Mouse (Mus musculus) kidney, postnatal 10 days (tissue): Measurements from ENCODE around the gene Scly.
A peak's percentile ranks its signal among the peaks of the same experiment; 100 is the strongest.

Experiments
- DNase-seq: peaks from one replicate; pipeline ENCODE4 v3.0.0; 2021; ENCODE audit warnings: mixed read lengths

Gene Scly

DNA sequence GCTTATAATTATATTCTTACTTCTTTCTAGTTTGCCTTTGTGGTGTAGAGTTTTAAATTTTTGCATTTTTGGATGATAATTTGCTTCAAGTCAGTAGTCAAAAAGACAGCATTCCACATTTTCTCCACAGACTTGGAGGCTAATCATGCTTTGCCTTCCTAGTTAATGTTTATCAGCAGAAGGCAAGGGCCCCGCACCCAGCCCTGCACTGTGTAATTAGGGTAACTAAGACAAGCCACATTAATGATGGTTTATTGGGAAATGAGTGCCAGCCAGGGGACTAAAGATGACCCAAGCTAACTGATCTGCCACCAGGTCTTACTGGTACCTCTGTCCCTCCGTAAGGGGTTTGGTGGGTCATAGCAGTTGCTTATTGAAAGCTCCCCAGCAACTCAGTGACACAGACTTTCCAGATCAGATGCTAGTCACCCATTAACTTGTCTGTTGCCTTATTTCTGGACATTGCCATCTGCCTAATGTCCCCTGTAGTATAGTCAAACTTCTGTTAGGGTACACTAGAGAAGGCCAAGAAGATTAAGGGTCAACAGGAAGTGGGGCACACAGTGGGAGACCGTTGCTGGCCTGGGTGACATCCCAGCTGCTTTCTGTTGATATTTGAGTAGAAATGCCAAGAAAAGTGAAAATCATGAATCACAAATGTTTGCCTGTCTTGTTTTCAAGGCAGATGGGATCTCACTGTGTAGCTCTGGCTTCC, 3.2 kb downstream of the Scly start:
- DNase-seq, result peak; percentile 59

DNA sequence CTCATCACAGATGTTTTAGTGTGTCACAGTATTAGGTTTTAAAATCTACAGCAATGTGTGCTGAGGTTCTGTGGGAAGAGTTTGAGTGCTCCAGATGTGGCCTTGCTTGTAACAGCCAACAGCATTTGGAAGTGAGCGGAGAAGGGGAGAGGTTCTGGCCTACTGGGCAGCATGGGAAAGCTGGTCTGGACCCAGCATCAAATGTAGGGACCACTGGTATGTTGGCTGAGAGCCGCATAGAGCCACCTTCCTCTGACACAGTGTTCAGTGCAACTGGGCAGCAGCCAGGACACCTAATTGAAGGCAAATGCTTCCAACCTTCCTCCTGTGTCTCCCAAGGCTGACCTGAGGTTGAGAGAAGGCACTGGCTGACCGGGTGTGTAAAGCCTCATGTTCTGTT, 3.9 kb downstream of the Scly start:
- DNase-seq, result no peak

DNA sequence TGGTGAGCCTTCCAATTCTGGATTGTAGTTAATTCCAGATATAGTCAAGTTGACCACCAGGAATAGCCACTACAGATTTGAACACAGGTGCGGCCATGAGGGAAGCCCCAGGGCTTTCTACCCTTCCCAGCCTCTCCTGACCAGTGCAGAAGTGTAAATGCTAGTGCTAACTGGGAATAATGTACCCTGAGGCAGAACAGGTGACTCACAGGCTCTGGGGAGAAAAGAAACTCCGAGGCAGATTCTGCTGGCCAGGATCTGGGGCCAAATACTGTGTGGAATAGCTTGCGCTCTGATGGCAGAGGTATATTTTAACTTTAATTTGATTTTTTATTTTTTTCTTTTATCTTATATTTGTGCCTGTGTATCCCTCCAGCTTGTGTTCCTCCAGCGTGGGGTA, 6.5 kb downstream of the Scly start:
- DNase-seq, result no peak

DNA sequence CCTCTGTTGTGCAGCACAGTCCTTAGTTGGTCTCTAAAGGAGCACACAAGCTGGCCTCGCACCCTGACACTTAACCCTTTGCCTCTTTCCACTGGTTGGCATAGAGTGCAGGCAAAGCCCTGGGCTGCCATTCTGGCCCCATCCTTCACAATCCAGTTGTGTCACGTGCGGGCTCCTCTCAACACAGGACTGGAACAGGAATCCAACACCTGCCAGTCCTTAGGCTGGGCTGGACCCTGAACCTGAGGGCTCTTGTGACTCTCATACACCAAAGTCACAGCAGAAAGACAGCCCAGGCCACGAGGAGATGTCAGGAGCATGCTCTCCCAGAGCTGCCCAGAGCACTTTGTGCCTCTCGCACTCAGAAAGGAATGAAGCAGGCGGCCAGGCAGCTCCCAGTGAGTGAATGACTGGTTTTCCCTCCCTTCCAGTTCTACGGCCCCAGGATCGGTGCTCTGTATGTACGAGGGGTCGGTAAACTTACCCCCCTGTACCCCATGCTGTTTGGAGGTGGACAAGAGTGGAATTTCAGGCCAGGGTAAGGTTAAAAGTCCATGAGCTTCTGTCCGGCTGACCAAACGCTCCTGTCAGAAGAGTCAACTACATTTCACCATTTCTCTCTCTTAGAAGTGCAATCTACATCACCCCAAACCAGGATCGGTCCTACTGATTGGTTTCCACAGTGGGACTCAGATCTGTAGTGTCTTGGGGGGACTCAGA, 11.4 kb downstream of the Scly start:
- no peak for DNase-seq

DNA sequence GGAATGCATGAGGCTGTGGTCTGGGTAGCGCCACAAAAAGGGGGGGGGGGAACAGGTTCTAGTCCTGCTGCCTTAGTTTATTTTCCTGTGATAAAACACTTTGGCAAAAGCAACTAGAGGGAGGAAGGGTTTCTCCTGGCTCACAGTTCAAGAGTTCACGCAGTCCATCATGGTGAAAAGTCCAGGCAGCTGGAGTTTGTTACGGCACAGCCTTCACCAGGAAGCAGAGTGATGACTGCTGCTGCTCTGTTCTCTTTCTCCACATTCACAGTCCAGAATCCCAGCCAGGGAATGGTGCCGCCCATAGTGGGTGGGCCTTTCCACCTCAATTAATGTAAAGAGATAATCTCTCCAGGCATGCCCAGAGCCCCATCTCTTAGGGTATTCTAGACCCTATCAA, 14.1 kb downstream of the Scly start:
- no peak for DNase-seq

DNA sequence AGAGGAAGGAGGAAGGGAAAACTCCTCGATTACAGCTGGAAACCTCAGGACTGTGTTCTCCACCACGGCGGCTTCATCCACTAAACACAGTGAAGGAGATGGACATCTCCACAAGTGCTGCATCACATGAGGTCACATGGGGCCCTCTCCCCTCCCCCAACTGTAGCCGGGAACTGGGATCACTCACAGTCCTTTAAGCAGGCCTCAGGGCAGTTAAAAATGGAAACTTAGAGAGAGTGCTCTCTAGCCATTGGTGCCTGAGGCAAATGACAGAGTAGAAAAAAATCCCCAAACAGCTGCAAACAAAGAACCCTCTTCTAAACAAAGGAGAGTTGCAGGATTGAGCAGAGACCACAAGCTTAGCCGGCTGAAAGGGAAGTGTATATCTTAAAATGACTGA, 15.1 kb downstream of the Scly start:
- no peak for DNase-seq

DNA sequence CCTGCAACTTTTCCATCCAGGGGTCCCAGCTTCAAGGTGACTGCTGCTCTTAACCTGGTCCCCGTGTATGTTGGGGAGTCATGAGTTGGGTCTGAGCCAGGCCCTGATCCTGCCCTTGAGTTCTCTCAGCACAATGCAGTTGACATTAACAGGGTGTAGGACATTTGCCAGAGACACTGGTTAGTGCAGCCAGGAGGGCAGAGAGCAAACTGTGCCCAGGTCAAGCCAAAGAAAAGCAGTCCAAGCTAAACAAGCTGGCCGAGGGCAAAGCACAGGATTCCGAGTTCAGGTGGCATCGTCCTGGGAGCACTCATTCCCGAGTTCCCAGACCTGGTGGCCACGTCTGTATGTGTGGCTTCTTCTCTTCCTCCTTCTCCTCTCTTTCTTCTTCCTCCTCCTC, 19.5 kb downstream of the Scly start:
- no peak for DNase-seq

DNA sequence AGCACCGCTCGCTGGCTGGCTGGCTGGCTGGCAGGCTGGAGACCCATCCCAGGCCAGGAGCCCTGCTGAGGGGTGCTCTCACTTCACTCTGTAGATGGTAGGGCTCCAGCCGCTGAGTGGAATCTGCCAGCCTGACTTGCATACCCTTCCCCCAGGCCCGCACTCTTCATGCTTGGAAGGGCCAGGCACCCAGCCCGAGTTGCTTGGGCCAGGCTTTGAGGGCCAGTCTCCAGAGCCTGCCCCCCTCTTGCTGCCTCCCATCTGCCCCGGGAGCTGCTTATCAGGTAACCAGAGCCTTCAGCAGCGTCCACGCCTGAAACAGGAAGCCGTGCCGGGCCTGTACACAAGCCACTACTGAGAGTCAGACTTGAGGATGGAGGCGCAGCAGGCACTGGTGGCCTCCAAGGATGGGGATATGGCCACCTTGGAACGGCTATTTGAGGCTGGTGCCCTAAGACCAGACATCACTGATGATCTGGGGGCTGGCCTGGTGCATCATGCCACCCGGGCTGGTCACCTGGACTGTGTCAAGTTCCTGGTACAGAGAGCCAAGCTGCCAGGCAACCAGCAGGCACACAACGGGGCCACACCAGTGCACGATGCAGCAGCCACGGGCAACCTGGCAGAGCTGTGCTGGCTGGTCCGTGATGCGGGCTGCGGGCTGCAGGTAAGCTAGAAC, 23.8 kb downstream of the Scly start, which contains the start of gene Espnl:
Espnl (plus strand) TSS at position 316 of the 679 bp plus-strand sequence.
- DNase-seq, result peak; percentile 38

DNA sequence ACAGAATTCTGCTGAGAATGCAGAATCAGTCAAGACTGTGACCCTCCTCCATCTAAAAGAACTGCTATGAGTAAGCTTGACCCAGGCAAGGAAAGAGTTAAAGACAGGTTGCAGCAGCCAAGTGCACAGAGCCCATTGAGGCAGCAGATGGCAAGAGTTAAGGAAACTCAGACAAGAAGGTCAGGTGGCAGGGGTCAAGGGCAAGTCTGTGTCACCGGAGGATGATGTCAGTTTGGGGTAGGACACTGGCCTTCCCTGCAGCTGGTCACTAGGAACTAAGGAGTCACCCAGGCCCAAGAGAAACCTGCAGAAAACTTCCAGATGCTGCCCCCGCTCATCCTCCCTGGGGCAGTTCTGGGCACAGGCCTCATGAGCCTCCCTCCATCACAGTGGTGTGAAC, 26.5 kb downstream of the Scly start:
- DNase-seq, result no peak

DNA sequence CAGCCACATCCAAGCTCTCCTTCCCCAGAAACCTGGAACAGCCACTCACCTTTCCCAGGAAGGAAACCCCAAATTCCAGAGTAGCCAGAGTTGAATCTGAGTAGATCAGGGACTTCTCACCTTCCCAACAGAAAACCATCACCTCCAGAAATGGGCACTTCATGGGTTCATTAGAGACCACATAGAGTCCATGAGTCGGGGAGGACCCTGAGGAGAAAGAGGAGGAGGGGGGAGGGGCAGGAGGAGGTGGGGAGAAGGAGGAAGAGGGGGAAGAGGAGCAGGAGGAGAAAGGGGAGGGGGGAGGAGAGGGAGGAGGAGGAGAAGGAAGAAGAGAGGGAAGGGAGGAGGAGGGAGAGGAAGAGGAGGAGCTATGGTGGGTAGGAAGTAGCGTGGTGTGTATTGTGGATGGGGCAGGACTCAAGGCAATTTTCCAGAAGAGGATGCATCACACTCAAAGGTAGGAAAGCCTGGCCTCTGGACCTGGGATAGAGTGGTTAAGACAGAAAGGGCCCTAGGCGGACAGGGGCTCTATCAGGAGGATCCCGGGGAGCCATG, 27.4 kb downstream of the Scly start:
- no peak for DNase-seq

DNA sequence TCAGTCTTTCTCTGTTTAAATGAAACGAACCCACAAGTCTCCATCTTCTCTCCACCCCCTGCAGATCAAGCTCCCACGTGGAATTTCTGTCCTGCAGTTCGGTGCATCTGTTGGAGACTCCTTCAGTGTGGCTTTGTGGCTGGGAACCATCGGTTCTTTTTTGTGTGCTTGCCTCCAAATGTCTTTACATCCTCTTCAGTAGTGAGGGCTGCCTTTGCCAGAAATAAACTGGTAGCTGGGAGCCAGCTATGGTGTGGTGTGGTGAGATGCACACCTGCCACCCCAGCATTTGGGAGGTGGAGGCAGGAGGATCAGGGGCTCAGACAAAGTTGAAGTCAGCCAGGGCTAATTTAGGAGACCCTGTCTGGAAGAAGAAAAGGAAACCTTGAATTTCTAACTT, 34.0 kb downstream of the Scly start:
- no peak for DNase-seq

DNA sequence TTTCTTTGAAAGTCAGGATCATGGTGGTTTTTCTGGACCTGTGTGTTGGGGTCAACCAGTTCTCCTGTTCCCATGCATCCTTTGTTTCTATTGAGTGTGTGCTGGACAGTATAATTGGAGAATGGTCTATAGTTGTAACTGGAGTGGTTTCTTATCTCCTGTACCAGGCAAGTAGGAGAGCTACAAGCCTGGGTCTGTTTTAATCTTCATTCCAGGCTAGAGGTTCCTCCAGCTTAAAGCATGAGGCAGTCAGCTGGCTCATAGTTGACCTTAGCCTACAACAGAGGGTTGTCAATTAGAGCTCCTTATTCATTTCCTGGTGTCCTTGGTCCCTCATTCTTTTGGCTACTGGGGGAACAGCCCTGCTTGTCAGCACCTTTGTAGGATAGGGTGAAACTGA, 35.4 kb downstream of the Scly start:
- no peak for DNase-seq

DNA sequence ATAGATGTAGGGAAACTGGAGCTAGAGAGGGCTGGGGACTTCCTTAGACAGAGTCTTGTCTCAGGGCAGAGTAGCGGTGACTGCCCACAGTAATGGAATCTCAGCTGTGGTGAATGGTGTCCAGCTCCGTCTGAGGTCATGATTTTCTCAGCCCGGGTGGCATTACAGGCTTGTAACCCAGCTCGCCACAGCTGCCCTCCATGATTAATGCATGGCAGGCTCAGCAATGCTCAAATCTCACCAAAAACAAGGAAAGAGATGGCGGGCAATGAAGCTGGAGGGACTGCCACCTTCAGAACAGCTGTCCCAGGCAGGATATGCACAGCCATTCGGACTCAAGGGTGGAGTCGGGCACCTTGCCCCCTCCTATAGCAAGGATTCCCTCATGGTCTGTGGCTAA, 39.2 kb downstream of the Scly start:
- DNase-seq, result no peak

DNA sequence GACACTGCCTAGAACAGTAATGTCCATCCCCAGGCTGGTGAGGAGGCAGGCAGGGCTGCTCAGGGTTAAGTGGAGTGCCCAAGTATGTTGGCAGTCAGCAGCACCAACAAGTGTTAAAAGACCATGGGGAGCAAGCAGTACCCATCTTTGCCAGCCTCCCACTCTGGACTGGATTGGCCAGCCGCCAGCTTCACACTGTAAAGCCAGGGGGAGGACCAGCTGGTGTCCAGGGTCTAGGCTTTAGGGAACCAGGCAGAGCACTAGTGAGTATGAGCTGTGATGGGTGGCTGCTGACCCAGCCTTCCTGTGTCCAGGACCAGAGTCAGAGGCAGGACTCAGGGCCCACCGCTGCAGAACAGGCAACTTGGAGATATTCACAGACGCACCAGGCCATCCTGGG, 45.9 kb downstream of the Scly start:
- no peak for DNase-seq

DNA sequence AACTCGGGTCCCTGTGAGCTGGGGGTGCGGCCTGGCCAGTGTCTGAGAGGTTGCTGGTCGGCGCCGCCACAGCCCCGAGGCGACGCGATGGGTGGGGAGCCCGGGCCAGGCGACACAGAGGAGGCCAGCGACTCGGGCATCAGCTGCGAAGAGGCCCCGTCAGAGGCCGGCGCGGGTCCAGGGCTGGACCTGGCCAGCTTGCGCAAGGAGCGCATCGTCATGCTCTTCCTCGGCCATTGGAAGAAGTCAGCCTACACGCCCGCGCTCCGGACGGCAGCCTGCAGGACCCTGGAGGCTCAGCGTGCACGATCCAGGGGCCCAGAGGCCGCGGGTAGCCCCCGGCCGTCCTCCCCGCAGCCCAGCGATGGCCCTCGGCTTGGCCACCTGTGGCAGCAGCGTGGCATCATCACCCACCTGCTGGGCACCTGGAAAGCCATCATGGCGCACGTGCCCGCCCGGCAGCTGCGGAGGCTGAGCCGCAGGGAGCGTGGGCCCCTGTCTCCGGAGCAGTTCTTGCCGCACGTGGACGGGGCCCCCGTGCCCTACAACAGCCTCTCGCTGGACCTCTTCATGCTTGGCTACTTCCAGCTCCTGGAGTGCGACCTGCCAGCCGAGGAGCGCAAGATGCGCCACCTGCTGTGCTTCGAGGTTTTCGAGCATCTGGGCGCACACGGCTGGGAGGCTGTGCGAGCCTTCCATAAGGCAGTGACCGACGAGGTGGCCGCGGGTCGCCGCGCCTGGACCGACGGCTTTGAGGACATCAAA, 47.0 kb downstream of the Scly start:
- DNase-seq, result peak; percentile 57

DNA sequence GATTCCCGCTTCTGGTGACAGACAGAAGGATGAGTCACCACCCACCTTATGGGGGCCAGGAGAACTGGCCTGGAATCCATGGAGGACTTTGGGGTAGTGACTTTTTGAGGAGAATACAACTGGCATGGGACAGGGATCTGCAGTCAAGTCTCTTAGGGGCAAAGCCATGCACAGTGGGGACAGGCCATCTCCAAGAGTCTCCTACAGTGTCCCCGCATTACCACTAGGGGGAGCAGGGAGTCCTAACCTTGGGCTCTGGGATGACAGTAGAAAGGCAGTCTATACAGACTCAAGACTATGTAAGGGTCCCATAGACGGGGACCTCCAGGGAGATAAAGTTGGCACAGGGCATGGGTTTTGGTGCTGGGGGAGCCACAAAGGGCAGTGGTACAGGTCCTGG, 48.8 kb downstream of the Scly start:
- peak; percentile 78 for DNase-seq

DNA sequence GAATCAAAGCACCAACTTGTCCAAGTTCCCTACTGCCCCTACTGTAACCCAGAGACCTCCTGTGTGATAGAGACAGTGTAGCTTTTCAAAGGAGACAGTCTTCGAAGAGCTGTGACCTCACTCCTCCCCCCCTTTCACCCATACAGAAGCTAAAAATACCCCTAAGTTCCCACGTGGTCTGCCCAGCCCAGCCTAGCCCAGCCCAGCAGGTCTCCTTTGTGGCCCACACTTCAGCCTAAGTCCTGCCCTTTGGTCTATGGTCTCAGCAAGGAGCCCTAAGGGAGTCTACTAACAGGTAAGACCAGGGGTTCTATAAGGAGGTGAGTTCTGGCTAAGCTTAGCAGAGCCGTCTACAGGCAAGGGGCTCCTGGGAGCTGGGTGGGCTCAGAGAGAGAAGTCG, 52.7 kb downstream of the Scly start, which contains the start of gene Klhl30:
Klhl30 (plus strand) TSS at position 176 of the 400 bp plus-strand sequence.
- DNase-seq, result no peak

DNA sequence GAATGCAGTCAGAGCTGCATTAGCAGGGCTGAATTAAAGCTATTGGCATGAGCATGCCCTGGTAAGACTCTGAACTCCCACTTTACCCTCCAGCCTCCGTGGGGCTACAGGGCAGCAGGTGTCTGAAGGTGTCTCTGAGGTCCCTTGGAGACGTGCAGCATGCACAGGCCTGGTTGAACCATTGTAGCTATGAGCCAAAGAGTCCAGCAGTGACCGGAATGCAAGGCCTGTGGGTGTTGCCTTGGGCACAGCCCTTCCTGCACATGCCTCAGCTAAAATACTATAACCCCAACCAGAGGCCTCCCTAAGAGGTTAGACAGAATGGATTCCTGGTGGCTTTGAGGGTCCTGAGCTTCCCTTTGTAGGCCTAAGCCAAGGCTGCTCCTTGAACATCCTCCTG, 53.1 kb downstream of the Scly start:
- DNase-seq, result no peak

DNA sequence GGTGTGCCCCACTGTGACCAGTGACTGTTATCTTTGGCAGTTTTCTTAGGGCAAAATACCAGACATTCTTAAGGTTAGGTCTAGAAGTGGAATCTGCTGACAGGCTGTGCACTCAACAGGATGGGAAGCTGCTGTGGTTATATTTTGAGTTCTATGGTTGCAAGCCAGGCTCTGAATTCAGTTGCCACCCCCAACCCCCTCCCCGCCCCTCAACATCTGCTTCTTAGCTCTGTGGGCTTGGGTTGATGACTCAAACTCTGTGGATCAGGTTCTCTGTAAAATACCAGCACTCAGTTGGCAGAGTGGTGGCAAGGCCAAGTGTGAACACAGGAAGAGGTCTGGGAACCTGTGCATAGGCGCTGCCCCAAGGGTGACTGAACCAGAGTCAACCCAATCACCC, 54.1 kb downstream of the Scly start:
- DNase-seq, result no peak

DNA sequence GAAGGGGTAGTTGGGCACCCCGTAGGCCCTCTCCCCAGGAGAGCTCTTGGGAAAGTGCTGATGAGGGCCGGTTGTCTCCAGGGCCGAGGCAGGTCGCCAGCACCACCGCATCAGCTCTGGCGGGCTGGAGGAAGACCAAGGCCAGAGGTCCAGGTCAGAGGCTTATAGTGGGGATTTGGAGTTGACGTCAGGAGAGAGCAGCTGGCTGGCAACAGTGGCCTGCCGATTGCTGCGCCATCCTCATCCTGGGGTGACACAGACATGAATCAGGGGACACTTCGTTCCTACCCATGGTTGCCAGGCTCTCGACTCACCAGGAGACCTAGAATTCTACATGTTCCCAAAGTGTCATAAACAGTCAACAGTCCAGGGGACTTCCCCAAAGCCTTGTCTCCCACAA, 58.0 kb downstream of the Scly start:
- DNase-seq, result no peak

DNA sequence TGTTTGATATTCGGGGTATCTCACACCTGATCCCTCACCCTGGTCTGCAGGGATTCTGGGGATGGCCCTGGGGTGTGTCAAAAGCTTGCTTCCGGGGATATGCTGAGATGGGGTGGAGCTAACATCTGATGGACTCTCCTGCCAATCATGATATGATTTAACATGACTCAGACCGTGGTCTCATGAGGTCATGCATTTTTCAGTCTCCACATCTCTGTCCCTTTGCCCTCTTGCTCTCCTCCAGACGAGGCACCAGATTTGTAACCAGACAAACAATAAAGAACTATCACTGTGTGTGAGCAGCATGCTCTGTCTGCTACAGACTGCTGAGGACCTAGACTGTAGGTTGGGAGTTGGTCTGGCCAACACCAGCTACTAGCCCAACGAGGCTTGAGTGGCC, 64.0 kb downstream of the Scly start:
- DNase-seq, result no peak

DNA sequence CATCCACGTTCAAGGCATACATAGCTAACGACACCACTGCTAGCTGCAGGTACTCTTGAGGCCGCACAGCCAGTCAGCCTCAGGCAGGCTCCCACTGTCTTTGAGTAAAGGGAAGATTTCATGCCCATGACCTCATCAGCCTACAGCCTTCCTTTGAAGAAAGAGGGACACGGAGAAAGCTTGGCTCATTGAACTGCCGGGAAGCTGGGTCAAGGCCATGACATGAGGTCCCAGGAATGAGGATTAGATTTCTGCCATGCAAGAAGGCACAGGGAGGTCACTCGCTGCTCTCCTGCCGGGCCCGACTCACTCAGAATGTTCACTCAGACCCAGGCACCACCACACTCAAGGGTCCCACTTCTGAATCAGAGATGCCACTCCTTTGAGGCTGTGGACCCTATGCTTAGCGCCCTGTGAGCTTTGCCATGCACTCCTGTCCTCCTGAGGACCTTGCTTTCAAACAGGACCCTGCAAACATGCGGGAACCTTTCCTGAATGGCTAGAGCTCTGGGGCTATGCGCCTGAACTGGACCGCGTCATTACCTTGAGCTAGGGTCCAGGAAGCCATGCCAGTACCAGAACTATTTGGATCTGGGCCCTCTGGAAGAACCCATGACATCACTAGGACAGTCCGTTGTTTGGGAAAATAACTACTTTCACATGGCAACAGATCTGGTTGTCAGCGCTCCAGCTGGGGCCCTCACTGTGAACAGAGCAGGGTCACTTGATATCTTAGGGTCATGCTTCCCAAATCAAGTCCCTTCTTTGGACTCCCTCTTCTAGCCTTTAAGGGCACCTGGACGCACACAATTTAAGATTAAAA, 66.9 kb downstream of the Scly start:
- DNase-seq, result no peak
